Mouse (Mus musculus) liver, embryonic 11.5 days (tissue): ENCODE results near the gene Gm7694. TPM values are rescaled to one million over a fixed set of nuclear protein-coding genes. Genes with fewer than 3 reads are reported as not detected.

Source experiments
- ATAC-seq: fragments of 200-750 bp; cut with Nextera tagmentation; replicated peaks from 2 replicates; pipeline ENCODE4 v1.8.0; 2017; ENCODE audit warnings: moderate number of reproducible peaks, mild to moderate bottlenecking, moderate TSS enrichment, moderate library complexity; ENCODE audit not compliant: low FRiP score
- DNase-seq: peaks from one replicate; pipeline ENCODE4 v3.0.0-alpha.2; 2017; ENCODE audit warnings: low spot score
- H3K27ac ChIP-seq: fragments of 300-500 bp; sonication (generic); 2 replicates; pipeline ENCODE4 v1.5.1; 2014; ENCODE audit warnings: mild to moderate bottlenecking, low read depth, low read length, control low read depth
- H3K27me3 ChIP-seq: fragments of 300-500 bp; sonication (generic); replicated peaks from 2 replicates; pipeline ENCODE4 v1.6.1; 2014; ENCODE audit warnings: low read length, mixed read lengths; ENCODE audit not compliant: control insufficient read depth, insufficient read depth
- H3K36me3 ChIP-seq: fragments of 300-500 bp; sonication (generic); 2 replicates; pipeline ENCODE4 v1.6.1; 2014; ENCODE audit warnings: mild to moderate bottlenecking, low read length, moderate library complexity, mixed read lengths; ENCODE audit not compliant: control insufficient read depth, insufficient read depth
- H3K4me1 ChIP-seq: fragments of 300-500 bp; sonication (generic); replicated peaks from 2 replicates; pipeline ENCODE4 v1.6.1; 2014; ENCODE audit warnings: low read length, mixed read lengths; ENCODE audit not compliant: control insufficient read depth, insufficient read depth
- H3K4me2 ChIP-seq: fragments of 300-500 bp; sonication (generic); 2 replicates; pipeline ENCODE4 v1.6.1; 2014; ENCODE audit warnings: mild to moderate bottlenecking, control low read depth, moderate library complexity
- H3K4me3 ChIP-seq: fragments of 300-500 bp; sonication (generic); 2 replicates; pipeline ENCODE4 v1.5.1; 2014; ENCODE audit warnings: low read depth, low read length, control low read depth
- H3K9ac ChIP-seq: fragments of 300-500 bp; sonication (generic); 2 replicates; pipeline ENCODE4 v1.6.1; 2014; ENCODE audit warnings: low read depth, low read length, control low read depth
- H3K9me3 ChIP-seq: fragments of 300-500 bp; sonication (generic); 2 replicates; pipeline ENCODE4 v1.6.1; 2016; ENCODE audit warnings: low read length, inconsistent platforms, mixed read lengths; ENCODE audit not compliant: control insufficient read depth
- WGBS: fragments of 180-500 bp; shearing (Covaris S2); extraction: QIAGEN DNeasy Blood & Tissue Kit; methylation state at CpG from one replicate; pipeline ENCODE4 v1.1.7; 2014; 5-methylcytosine and 5-hydroxymethylcytosine counted together
- polyA plus RNA-seq: library from polyadenylated mRNA; unstranded; fragments of >200 nt; fragmentation: Nextera tagmentation; extraction: Ambion mirVana; gene quantifications from 2 replicates; pipeline ENCODE4 v1.2.1, GENCODE M21; 2014

The Gm7694 gene
- polyA plus RNA-seq = 2.7 and 3.2 TPM in 2 replicates

- Histone ChIP-seq H3K36me3 (no peaks in the 10 kb centered on the region), H3K4me2 (no peak within 1 kb of the TSS), H3K27ac (no peak within 1 kb of the TSS), H3K9me3 (no peaks in the 10 kb centered on the region), H3K4me3 (no peak within 1 kb of the TSS), H3K27me3 (no peaks in the 10 kb centered on the region), H3K4me1 (no peaks in the 10 kb centered on the region), H3K9ac (no peak within 1 kb of the TSS)
- DNase-seq (no peak), ATAC-seq (no peak)
- 83% methylated on average over 4 of the region's 4 CpGs for WGBS
Measured at GRCm38 (mm10) chr1:170306232-170306631, at the start of gene Gm7694. Gm7694 (minus strand) TSS chr1:170306332.

DNA sequence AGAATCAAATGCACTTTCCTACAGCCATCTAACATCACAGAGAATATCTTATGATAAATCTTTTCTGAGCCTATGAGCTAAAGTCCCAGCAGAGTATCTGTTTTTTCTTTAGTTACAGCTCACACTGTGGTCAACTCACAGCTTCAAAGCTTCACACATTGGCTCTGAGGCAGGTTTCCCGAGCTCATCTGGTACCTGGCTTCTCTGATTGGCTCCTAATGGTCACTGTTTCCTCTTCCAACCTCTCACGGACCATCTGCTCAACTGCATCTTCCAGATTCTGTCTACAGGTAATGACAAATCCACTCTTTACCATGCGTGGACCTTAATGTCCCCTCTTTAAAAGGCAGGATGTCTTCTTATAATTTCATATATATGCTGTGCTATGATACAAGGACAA, 47.2 kb upstream of the Gm7694 start:
- no peaks in the 10 kb centered on the region for H3K36me3 ChIP-seq
- no peaks in the 10 kb centered on the region for H3K4me1 ChIP-seq
- 55% methylated on average over 3 of the region's 3 CpGs for WGBS
- no peaks in the 10 kb centered on the region for H3K27me3 ChIP-seq
- no peak overlapping the region for H3K9ac ChIP-seq
- ATAC-seq (no peak), DNase-seq (no peak)
- no peak overlapping the region for H3K4me2 ChIP-seq
- no peak overlapping the region for H3K27ac ChIP-seq
- no peak overlapping the region for H3K4me3 ChIP-seq
- H3K9me3 ChIP-seq = no peaks in the 10 kb centered on the region

DNA sequence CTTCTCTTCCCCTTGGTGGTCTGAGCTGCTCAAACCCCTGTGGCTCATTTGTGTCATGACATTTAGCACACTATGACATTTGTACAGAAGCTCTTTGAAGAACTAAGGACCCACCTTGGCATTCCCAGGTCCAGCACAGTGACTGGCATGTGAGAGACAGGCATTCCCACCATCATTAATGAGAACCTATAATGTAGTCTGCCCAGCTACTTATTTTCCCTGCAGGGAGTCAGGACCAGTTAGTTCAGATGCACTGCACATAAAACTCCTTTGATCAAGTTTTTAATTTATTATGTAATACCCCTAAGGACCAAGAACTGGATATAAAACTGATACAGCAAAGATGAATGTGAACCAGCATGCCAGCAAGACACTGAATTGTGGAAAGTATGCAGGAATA, 44.9 kb upstream of the Gm7694 start:
- no peak overlapping the region for H3K4me2 ChIP-seq
- no peaks in the 10 kb centered on the region for H3K4me1 ChIP-seq
- H3K27ac ChIP-seq = no peak overlapping the region
- no peak overlapping the region for H3K4me3 ChIP-seq
- no peak overlapping the region for H3K9ac ChIP-seq
- ATAC-seq (no peak), DNase-seq (no peak)
- H3K27me3 ChIP-seq = no peaks in the 10 kb centered on the region
- H3K9me3 ChIP-seq = no peaks in the 10 kb centered on the region
- H3K36me3 ChIP-seq = no peaks in the 10 kb centered on the region

GRCm38 (mm10) chr1:170346266-170346665, 40.1 kb upstream of the Gm7694 start:
- Histone ChIP-seq H3K27me3 (no peaks in the 10 kb centered on the region), H3K4me2 (no peak overlapping the region), H3K9me3 (no peaks in the 10 kb centered on the region), H3K36me3 (no peaks in the 10 kb centered on the region), H3K27ac (no peak overlapping the region), H3K4me1 (no peaks in the 10 kb centered on the region), H3K9ac (no peak overlapping the region), H3K4me3 (no peak overlapping the region)
- DNase-seq = no peak
- no peak for ATAC-seq
- WGBS = 73% methylated on average over 3 of the region's 3 CpGs

DNA sequence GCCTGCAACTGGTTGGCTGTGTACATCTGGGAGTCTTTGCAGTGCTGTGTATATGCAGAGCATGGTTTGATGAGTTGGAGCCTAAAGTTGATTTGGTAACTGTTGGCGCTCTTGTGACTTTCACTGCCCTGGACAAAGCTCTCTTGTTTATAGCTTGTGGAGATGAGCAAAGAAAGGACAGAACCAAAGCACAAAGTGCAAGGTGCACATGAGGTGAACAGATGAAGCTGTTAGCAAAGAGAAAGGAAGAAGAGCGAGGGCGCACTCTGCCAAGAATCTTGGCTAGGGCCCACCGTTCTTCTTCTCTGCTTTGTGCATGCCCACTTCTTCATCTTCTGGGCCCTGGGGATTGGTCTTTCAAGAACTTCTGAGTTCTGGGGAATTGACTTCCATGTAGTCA, 37.8 kb upstream of the Gm7694 start:
- Histone ChIP-seq H3K9ac (no peak overlapping the region), H3K4me3 (no peak overlapping the region), H3K9me3 (no peaks in the 10 kb centered on the region), H3K4me1 (no peaks in the 10 kb centered on the region), H3K4me2 (no peak overlapping the region), H3K27me3 (no peaks in the 10 kb centered on the region), H3K27ac (no peak overlapping the region), H3K36me3 (no peaks in the 10 kb centered on the region)
- DNase-seq = no peak
- 95% methylated on average over 4 of the region's 4 CpGs for WGBS
- no peak for ATAC-seq

GRCm38 (mm10) chr1:170343081-170343480, 36.9 kb upstream of the Gm7694 start:
- no peak overlapping the region for H3K4me3 ChIP-seq
- DNase-seq (no peak), ATAC-seq (no peak)
- WGBS = 70% methylated on average over 8 of the region's 8 CpGs
- H3K27me3 ChIP-seq = no peaks in the 10 kb centered on the region
- H3K4me1 ChIP-seq = no peaks in the 10 kb centered on the region
- H3K36me3 ChIP-seq = no peaks in the 10 kb centered on the region
- H3K4me2 ChIP-seq = no peak overlapping the region
- no peak overlapping the region for H3K9ac ChIP-seq
- H3K9me3 ChIP-seq = no peaks in the 10 kb centered on the region
- no peak overlapping the region for H3K27ac ChIP-seq

DNA sequence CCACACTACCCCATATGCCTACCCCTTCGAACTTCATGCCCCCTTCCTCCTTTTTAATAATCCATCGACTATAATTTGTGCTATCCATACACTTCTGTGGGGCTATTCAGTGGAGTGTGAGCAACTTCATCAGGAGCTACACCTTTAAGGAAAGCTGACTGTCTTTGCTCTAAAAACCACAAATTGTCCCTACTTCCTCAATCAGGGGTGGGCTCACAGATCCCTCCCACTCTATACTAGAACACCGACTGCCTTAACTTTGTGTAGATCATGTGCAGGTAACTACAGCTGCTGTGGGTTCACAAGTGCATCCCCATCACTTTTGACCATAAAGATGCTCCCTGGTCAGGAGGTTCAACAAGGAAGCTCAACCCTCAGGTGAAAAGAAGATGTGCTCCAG, 33.8 kb upstream of the Gm7694 start:
- WGBS = 68% methylated on average over 3 of the region's 3 CpGs
- no peaks in the 10 kb centered on the region for H3K27me3 ChIP-seq
- no peaks in the 10 kb centered on the region for H3K9me3 ChIP-seq
- H3K9ac ChIP-seq = no peak overlapping the region
- DNase-seq (no peak), ATAC-seq (no peak)
- H3K4me2 ChIP-seq = no peak overlapping the region
- no peaks in the 10 kb centered on the region for H3K4me1 ChIP-seq
- no peak overlapping the region for H3K4me3 ChIP-seq
- no peaks in the 10 kb centered on the region for H3K36me3 ChIP-seq
- H3K27ac ChIP-seq = no peak overlapping the region

- DNase-seq = no peak
- H3K27me3 ChIP-seq = no peaks in the 10 kb centered on the region
- H3K36me3 ChIP-seq = no peaks in the 10 kb centered on the region
- H3K4me1 ChIP-seq = no peaks in the 10 kb centered on the region
- H3K4me2 ChIP-seq = no peak overlapping the region
- ATAC-seq = no peak
- H3K4me3 ChIP-seq = no peak overlapping the region
- no peaks in the 10 kb centered on the region for H3K9me3 ChIP-seq
- 77% methylated on average over 4 of the region's 4 CpGs for WGBS
- H3K9ac ChIP-seq = no peak overlapping the region
- H3K27ac ChIP-seq = no peak overlapping the region
Measured at GRCm38 (mm10) chr1:170332775-170333174, 26.6 kb upstream of the Gm7694 start.

- Histone ChIP-seq H3K9me3 (no peaks in the 10 kb centered on the region), H3K4me3 (no peak overlapping the region), H3K4me2 (no peak overlapping the region), H3K36me3 (no peaks in the 10 kb centered on the region), H3K27ac (no peak overlapping the region), H3K9ac (no peak overlapping the region), H3K27me3 (no peaks in the 10 kb centered on the region), H3K4me1 (no peaks in the 10 kb centered on the region)
- DNase-seq = no peak
- ATAC-seq = no peak
- 66% methylated on average over 6 of the region's 6 CpGs for WGBS
Measured at GRCm38 (mm10) chr1:170331926-170332325, 25.8 kb upstream of the Gm7694 start.
